In the genomic region with DNA sequence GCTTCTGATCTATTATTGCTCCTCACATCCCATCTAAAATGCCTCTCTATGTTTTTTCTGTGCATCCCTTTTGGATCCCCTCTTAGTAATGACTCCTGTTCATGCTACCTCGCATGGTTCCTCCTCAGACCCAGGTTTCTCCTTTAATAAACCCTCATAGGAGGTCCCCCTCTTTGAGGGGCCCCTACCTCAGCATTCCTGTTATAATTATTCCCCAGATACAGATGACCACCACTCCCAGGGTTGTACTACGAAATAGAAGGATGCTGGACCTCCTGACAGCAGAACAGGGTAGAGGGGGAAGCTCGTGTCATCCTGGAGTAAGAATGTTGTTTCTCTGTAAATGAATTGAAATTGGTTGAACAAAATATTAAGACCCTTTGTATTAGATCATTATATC, we compare ENCODE assay signal across 7 mouse cellular contexts. TPM values are rescaled to one million over a fixed set of nuclear protein-coding genes. Genes with fewer than 3 reads are reported as not detected.
DNase-seq lines count a peak whose midpoint lies in the region; ATAC-seq and TF ChIP-seq lines count a peak whose summit lies in the region.

TSS of gene Zkscan7 (plus strand) at position 301 of the 400 bp plus-strand sequence.

- H3K4me3 ChIP-seq in liver, embryonic 11.5 days (ENCODE audit: low read depth, low read length): peak within 1 kb of the TSS; percentile 65
- peak within 1 kb of the TSS; percentile 55 for H3K4me3 ChIP-seq in forebrain, embryonic 11.5 days (ENCODE audit: low read depth, low read length)
- peak within 1 kb of the TSS; percentile 55 for H3K4me3 ChIP-seq in intestine, postnatal 0 days (ENCODE audit: low read depth, low read length)
- peak within 1 kb of the TSS; percentile 80 for H3K4me3 ChIP-seq in neural tube, embryonic 13.5 days

- H3K27me3 ChIP-seq in liver, embryonic 11.5 days (replicated peaks; ENCODE audit: control insufficient read depth, insufficient read depth, low read length): no peaks in the 10 kb centered on the region
- H3K27me3 ChIP-seq in forebrain, embryonic 11.5 days (ENCODE audit: control insufficient read depth, insufficient read depth, low read length): no peaks in the 10 kb centered on the region
- no peaks in the 10 kb centered on the region for H3K27me3 ChIP-seq in intestine, postnatal 0 days (replicated peaks; ENCODE audit: control insufficient read depth, insufficient read depth, low read length)
- no peaks in the 10 kb centered on the region for H3K27me3 ChIP-seq in neural tube, embryonic 13.5 days

- no peak for DNase-seq in liver, embryonic 11.5 days (ENCODE audit: low spot score)
- no peak for DNase-seq in liver
- no peak for DNase-seq in forebrain, embryonic 11.5 days (ENCODE audit: low spot score)
- no peak for DNase-seq in cerebellum, postnatal 25 days
- no peak for DNase-seq in frontal cortex, postnatal 14 days (ENCODE audit: low spot score in 2 of 2)

- peak within 1 kb of the TSS; percentile 91 for H3K4me2 ChIP-seq in liver, embryonic 11.5 days
- H3K4me2 ChIP-seq in forebrain, embryonic 11.5 days (ENCODE audit: low read depth, low read length, severe bottlenecking): peak within 1 kb of the TSS; percentile 78
- peak within 1 kb of the TSS; percentile 94 for H3K4me2 ChIP-seq in intestine, postnatal 0 days (replicated peaks; ENCODE audit: low read depth)
- peak within 1 kb of the TSS; percentile 90 for H3K4me2 ChIP-seq in neural tube, embryonic 13.5 days

- no peak within 1 kb of the TSS for H3K27ac ChIP-seq in liver, embryonic 11.5 days (ENCODE audit: low read depth, low read length)
- H3K27ac ChIP-seq in forebrain, embryonic 11.5 days (ENCODE audit: low read depth, low read length): no peak within 1 kb of the TSS
- no peak within 1 kb of the TSS for H3K27ac ChIP-seq in intestine, postnatal 0 days (ENCODE audit: low read depth, low read length)
- 0 out of 2 replicates have a peak within 1 kb of the TSS, but pooled peaks have one; percentile 3 for H3K27ac ChIP-seq in neural tube, embryonic 13.5 days (replicated peaks)

- H3K9me3 ChIP-seq in liver, embryonic 11.5 days (ENCODE audit: control insufficient read depth, low read length): no peaks in the 10 kb centered on the region
- H3K9me3 ChIP-seq in forebrain, embryonic 11.5 days (ENCODE audit: control insufficient read depth, low read length): no peaks in the 10 kb centered on the region
- 0 out of 2 replicates have a peak, but pooled peaks cover 2% of the 10 kb centered on the region for H3K9me3 ChIP-seq in intestine, postnatal 0 days (ENCODE audit: control insufficient read depth)
- no peaks in the 10 kb centered on the region for H3K9me3 ChIP-seq in neural tube, embryonic 13.5 days

- no peak for ATAC-seq in liver, embryonic 11.5 days (replicated peaks; ENCODE audit: low FRiP score)
- no peak for ATAC-seq in forebrain, embryonic 11.5 days (replicated peaks; ENCODE audit: low FRiP score)
- ATAC-seq in intestine, postnatal 0 days: no peak
- ATAC-seq in neural tube, embryonic 13.5 days (ENCODE audit: low read depth): no peak

- no peaks in the 10 kb centered on the region for H3K4me1 ChIP-seq in liver, embryonic 11.5 days (replicated peaks; ENCODE audit: control insufficient read depth, insufficient read depth, low read length)
- no peaks in the 10 kb centered on the region; the same call in 1 of the 2 replicates for H3K4me1 ChIP-seq in forebrain, embryonic 11.5 days (replicated peaks; ENCODE audit: control insufficient read depth, insufficient read depth, low read length)
- no peaks in the 10 kb centered on the region for H3K4me1 ChIP-seq in intestine, postnatal 0 days (replicated peaks; ENCODE audit: control insufficient read depth, insufficient read depth, low read length)
- H3K4me1 ChIP-seq in neural tube, embryonic 13.5 days (replicated peaks): peaks cover 10% of the 10 kb centered on the region

- 75% methylated on average over 3 of the region's 3 CpGs for WGBS in liver, embryonic 11.5 days
- 81% methylated on average over 3 of the region's 3 CpGs for WGBS in forebrain, embryonic 11.5 days
- WGBS in intestine, postnatal 0 days: 90% methylated on average over 3 of the region's 3 CpGs
- 89% methylated on average over 3 of the region's 3 CpGs for WGBS in neural tube, embryonic 13.5 days

- TF ChIP-seq CTCF in intestine, postnatal 0 days (IDR thresholded peaks at IDR 0.05; ENCODE audit: low read depth): no peak

- H3K9ac ChIP-seq in liver, embryonic 11.5 days (ENCODE audit: low read depth, low read length): no peak within 1 kb of the TSS
- peak within 1 kb of the TSS; percentile 62; the same call in 1 of the 2 replicates for H3K9ac ChIP-seq in forebrain, embryonic 11.5 days (ENCODE audit: low read length)
- H3K9ac ChIP-seq in intestine, postnatal 0 days (ENCODE audit: low read depth, low read length): no peak within 1 kb of the TSS
- H3K9ac ChIP-seq in neural tube, embryonic 13.5 days: 0 out of 2 replicates have a peak within 1 kb of the TSS, but pooled peaks have one; percentile 83

- H3K36me3 ChIP-seq in liver, embryonic 11.5 days (ENCODE audit: control insufficient read depth, insufficient read depth, low read length): no peaks in the 10 kb centered on the region
- no peaks in the 10 kb centered on the region for H3K36me3 ChIP-seq in forebrain, embryonic 11.5 days (ENCODE audit: control insufficient read depth, insufficient read depth, low read length)
- no peaks in the 10 kb centered on the region; the same call in 1 of the 2 replicates for H3K36me3 ChIP-seq in intestine, postnatal 0 days (ENCODE audit: control insufficient read depth, insufficient read depth)
- peaks cover 11% of the 10 kb centered on the region; the same call in 1 of the 2 replicates for H3K36me3 ChIP-seq in neural tube, embryonic 13.5 days

RNA-seq across cellular contexts. Expression of gene Zkscan7, which starts in this region (rescaled TPM):
- 1.1 and 2.0 TPM in 2 replicates for polyA plus RNA-seq in liver, embryonic 11.5 days (2014; fragmentation: Nextera tagmentation; extraction: Ambion mirVana)
- 5.5 and 5.7 TPM in 2 replicates for polyA plus RNA-seq in forebrain, embryonic 11.5 days (2014; fragmentation: Nextera tagmentation; extraction: Ambion mirVana)
- polyA plus RNA-seq in intestine, postnatal 0 days (2015; fragmentation: Nextera tagmentation; extraction: Ambion mirVana): 2.2 and 2.5 TPM in 2 replicates
- polyA plus RNA-seq in neural tube, embryonic 13.5 days (2015; fragmentation: Nextera tagmentation; extraction: Ambion mirVana): 3.9 and 4.8 TPM in 2 replicates

Comparison
In these comparisons a context has a peak if more than half of its experiments do, and no peak if none do; other contexts are left out.
1. H3K9ac ChIP-seq: peak in forebrain, embryonic 11.5 days (single experiment) and neural tube, embryonic 13.5 days (single experiment); none in liver, embryonic 11.5 days (single experiment) and intestine, postnatal 0 days (single experiment).
2. Peak in every context shown above with its lines, with median percentiles within 50 percentile points of each other: H3K4me2 ChIP-seq and H3K4me3 ChIP-seq.